Mouse (Mus musculus): ENCODE measurements at regions not wholly inside any gene's neighbourhood (a gene's known extent, or its start where the extent isn't known, plus 50 kb on each side); places are given as distances from the start of the nearest gene placed in this dataset.

GRCm38 (mm10) chr1:184579475-184579874 lies 152.9 kb downstream of the Hlx start:
- no peak for TF ChIP-seq CTCF (conservative IDR thresholded peaks at IDR 0.05; ENCODE audit: low read length)
- TF ChIP-seq POU5F1 (IDR thresholded peaks at IDR 0.05; ENCODE audit: borderline replicate concordance, low read length), result no peak
- no peak for TF ChIP-seq NANOG (IDR thresholded peaks at IDR 0.05; ENCODE audit: borderline replicate concordance, low read length)
